Mouse (Mus musculus): ENCODE data around the gene Lsm10. TPM values are rescaled to one million over a fixed set of nuclear protein-coding genes. Genes with fewer than 3 reads are reported as not detected.

Lsm10 gene
- total RNA-seq, 2 experiments from 2014 or later: 16.2 to 16.8 TPM

- DNase-seq (ENCODE audit: extremely low spot score in 1 of 2, low spot score in 2 of 2): peak in 1 of 2 experiments; percentile 83
- intact Hi-C loops (cut with DNase I): no loop called here
Measured at GRCm38 (mm10) chr4:126147533-126148160, 51.2 kb downstream of the Lsm10 start, which contains the start of gene Eva1b. TSS of gene Eva1b (plus strand) at chr4:126147744.

Other genes starting within 250 kb of the Lsm10 start
- gene Csf3r, start 72.1 kb upstream of the Lsm10 start, total RNA-seq (2021): 1 to 10 TPM; 3.0 to 3.2 TPM
- gene Mrps15, start 49.7 kb upstream of the Lsm10 start, total RNA-seq (2021): 10 to 100 TPM; 52.8 to 54.8 TPM
- 10 to 100 TPM; 54.4 to 57.0 TPM for gene Oscp1, start 38.1 kb upstream of the Lsm10 start, total RNA-seq (2021)
- 10 to 100 TPM; 18.6 to 25.9 TPM for gene Stk40, start 7.3 kb downstream of the Lsm10 start, total RNA-seq (2021)
- 1 to 10 TPM; 6.8 to 8.0 TPM for gene Eva1b, start 51.1 kb downstream of the Lsm10 start, total RNA-seq (2021)
- 1 to 10 TPM; 1.3 to 1.7 TPM for gene Sh3d21, start 66.9 kb downstream of the Lsm10 start, total RNA-seq (2021)
- gene Thrap3, start 106.1 kb downstream of the Lsm10 start, total RNA-seq (2021): 100 to 1,000 TPM; 131 to 139 TPM
- gene Map7d1, start 159.7 kb downstream of the Lsm10 start, total RNA-seq (2021): 100 to 1,000 TPM; 218 to 226 TPM
- gene Trappc3, start 165.7 kb downstream of the Lsm10 start, total RNA-seq (2021): 10 to 100 TPM; 89.7 to 99.2 TPM
- 1 to 10 TPM in 1 of 2 experiments, under 1 TPM in 1; 0.92 to 1.0 TPM for gene Col8a2, start 190.2 kb downstream of the Lsm10 start, total RNA-seq (2021)
- 10 to 100 TPM; 25.1 to 29.6 TPM for gene Adprhl2, start 225.1 kb downstream of the Lsm10 start, total RNA-seq (2021)
- 1 to 10 TPM; 2.2 to 2.5 TPM for gene Tekt2, start 229.1 kb downstream of the Lsm10 start, total RNA-seq (2021)

All from left cerebral cortex, postnatal 10 days (tissue).